Mouse (Mus musculus) liver, embryonic 15.5 days (tissue): ENCODE results near the gene Gmpr. TPM values are rescaled to one million over a fixed set of nuclear protein-coding genes. Genes with fewer than 3 reads are reported as not detected.

Experiments used
- ATAC-seq: fragments of 200-750 bp; cut with Nextera tagmentation; 2 replicates; pipeline ENCODE4 v1.8.0; 2017; ENCODE audit warnings: moderate number of reproducible peaks, mild to moderate bottlenecking, moderate library complexity; ENCODE audit not compliant: insufficient read depth
- H3K27ac ChIP-seq: fragments of 300-500 bp; sonication (generic); replicated peaks from 2 replicates; pipeline ENCODE4 v1.5.1; 2015; ENCODE audit warnings: mild to moderate bottlenecking, inconsistent platforms
- H3K27me3 ChIP-seq: fragments of 300-500 bp; sonication (generic); 2 replicates; pipeline ENCODE4 v1.6.1; 2015; ENCODE audit warnings: mild to moderate bottlenecking, inconsistent platforms
- H3K36me3 ChIP-seq: fragments of 300-500 bp; sonication (generic); replicated peaks from 2 replicates; pipeline ENCODE4 v1.6.1; 2015; ENCODE audit warnings: moderate library complexity, mild to moderate bottlenecking, inconsistent platforms
- H3K4me1 ChIP-seq: fragments of 300-500 bp; sonication (generic); replicated peaks from 2 replicates; pipeline ENCODE4 v1.6.1; 2015; ENCODE audit warnings: inconsistent platforms
- H3K4me2 ChIP-seq: fragments of 300-500 bp; sonication (generic); 2 replicates; pipeline ENCODE4 v1.6.1; 2015; ENCODE audit warnings: moderate library complexity, mild to moderate bottlenecking, inconsistent platforms
- H3K4me3 ChIP-seq: fragments of 300-500 bp; sonication (generic); replicated peaks from 2 replicates; pipeline ENCODE4 v1.5.1; 2015; ENCODE audit warnings: mild to moderate bottlenecking, inconsistent platforms
- H3K9ac ChIP-seq: fragments of 300-500 bp; sonication (generic); 2 replicates; pipeline ENCODE4 v1.6.1; 2015; ENCODE audit warnings: moderate library complexity, mild to moderate bottlenecking, inconsistent platforms
- H3K9me3 ChIP-seq: fragments of 300-500 bp; sonication (generic); replicated peaks from 2 replicates; pipeline ENCODE4 v1.6.1; 2016; ENCODE audit warnings: inconsistent platforms
- WGBS: fragments of 180-500 bp; shearing (Covaris S2); methylation state at CpG from one replicate; pipeline ENCODE4 v1.1.7; 2015; ENCODE audit warnings: mixed read lengths; ENCODE audit not compliant: insufficient replicate concordance; 5-methylcytosine and 5-hydroxymethylcytosine counted together
- polyA plus RNA-seq: library from polyadenylated mRNA; unstranded; fragments of >200 nt; fragmentation: Nextera tagmentation; extraction: Ambion mirVana; gene quantifications from 2 replicates; pipeline ENCODE4 v1.2.1, GENCODE M21; 2015

Gmpr gene
- polyA plus RNA-seq, 1 experiment from 2014 or later: 265 TPM

GRCm38 (mm10) chr13:45505546-45505945 lies 1.7 kb upstream of the Gmpr start:
- peaks cover 3% of the 10 kb centered on the region; the same call in 1 of the 2 replicates for H3K27me3 ChIP-seq
- 0 out of 2 replicates have a peak, but pooled peaks cover under 1% of the 10 kb centered on the region for H3K9me3 ChIP-seq
- ATAC-seq: no peak
- H3K4me1 ChIP-seq: peaks cover 74% of the 10 kb centered on the region
- no peaks in the 10 kb centered on the region for H3K36me3 ChIP-seq
- H3K4me2 ChIP-seq: no peak overlapping the region
- H3K27ac ChIP-seq: no peak overlapping the region; the same call in 1 of the 2 replicates
- no peak overlapping the region for H3K4me3 ChIP-seq
- WGBS: 89% methylated on average over 3 of the region's 3 CpGs
- no peak overlapping the region for H3K9ac ChIP-seq

GRCm38 (mm10) chr13:45508495-45508894 lies 1.3 kb downstream of the Gmpr start:
- H3K27ac ChIP-seq: peak overlapping the region; percentile 95
- H3K4me1 ChIP-seq: peaks cover 75% of the 10 kb centered on the region
- 1% methylated on average over 8 of the region's 8 CpGs for WGBS

GRCm38 (mm10) chr13:45509366-45509765 lies 2.1 kb downstream of the Gmpr start:
- H3K9ac ChIP-seq: peak overlapping the region; percentile 94
- H3K4me2 ChIP-seq: peak overlapping the region; percentile 77
- peaks cover 3% of the 10 kb centered on the region; the same call in 1 of the 2 replicates for H3K27me3 ChIP-seq
- H3K4me3 ChIP-seq: peak overlapping the region; percentile 86
- H3K4me1 ChIP-seq: peaks cover 75% of the 10 kb centered on the region
- WGBS: 41% methylated on average over 6 of the region's 6 CpGs
- ATAC-seq: no peak
- H3K36me3 ChIP-seq: peaks cover 15% of the 10 kb centered on the region
- H3K27ac ChIP-seq: peak overlapping the region; percentile 95
- no peaks in the 10 kb centered on the region for H3K9me3 ChIP-seq

More at GRCm38 (mm10) chr13:45508495-45508894, 1.3 kb downstream of the Gmpr start:
- ATAC-seq: peak; percentile 38
- H3K9ac ChIP-seq: peak overlapping the region; percentile 94
- peaks cover 3% of the 10 kb centered on the region; the same call in 1 of the 2 replicates for H3K27me3 ChIP-seq
- H3K36me3 ChIP-seq: peaks cover 11% of the 10 kb centered on the region
- no peaks in the 10 kb centered on the region for H3K9me3 ChIP-seq
- peak overlapping the region; percentile 86 for H3K4me3 ChIP-seq
- peak overlapping the region; percentile 77 for H3K4me2 ChIP-seq

- Histone ChIP-seq H3K4me2 (peak overlapping the region; percentile 77), H3K9me3 (no peaks in the 10 kb centered on the region), H3K4me1 (peaks cover 85% of the 10 kb centered on the region), H3K4me3 (peak overlapping the region; percentile 86), H3K27me3 (peaks cover 7% of the 10 kb centered on the region; the same call in 1 of the 2 replicates), H3K9ac (peak overlapping the region; percentile 94), H3K27ac (peak overlapping the region; percentile 95), H3K36me3 (peaks cover 40% of the 10 kb centered on the region)
- ATAC-seq: peak; percentile 63
- WGBS: 24% methylated on average over 6 of the region's 6 CpGs
Measured at GRCm38 (mm10) chr13:45511706-45512435, 4.6 kb downstream of the Gmpr start.

- H3K4me3 ChIP-seq: peak overlapping the region; percentile 86
- H3K36me3 ChIP-seq: peaks cover 47% of the 10 kb centered on the region
- peak overlapping the region; percentile 77 for H3K4me2 ChIP-seq
- peaks cover 87% of the 10 kb centered on the region for H3K4me1 ChIP-seq
- no peaks in the 10 kb centered on the region for H3K9me3 ChIP-seq
- peak overlapping the region; percentile 95 for H3K27ac ChIP-seq
- H3K9ac ChIP-seq: peak overlapping the region; percentile 94
- H3K27me3 ChIP-seq: peaks cover 7% of the 10 kb centered on the region; the same call in 1 of the 2 replicates
- peak; percentile 2; the same call in 1 of the 2 replicates for ATAC-seq
- WGBS: 36% methylated on average over 8 of the region's 8 CpGs
Measured at GRCm38 (mm10) chr13:45512531-45512930, 5.3 kb downstream of the Gmpr start.

- Histone ChIP-seq H3K36me3 (peaks cover 55% of the 10 kb centered on the region), H3K27me3 (0 out of 2 replicates have a peak, but pooled peaks cover 7% of the 10 kb centered on the region), H3K27ac (peak overlapping the region; percentile 95), H3K4me2 (peak overlapping the region; percentile 77), H3K9ac (peak overlapping the region; percentile 94), H3K9me3 (no peaks in the 10 kb centered on the region), H3K4me1 (peaks cover 94% of the 10 kb centered on the region), H3K4me3 (peak overlapping the region; percentile 86)
- WGBS: 28% methylated on average over 12 of the region's 12 CpGs
- ATAC-seq: peak; percentile 16
Measured at GRCm38 (mm10) chr13:45513009-45513984, 6.1 kb downstream of the Gmpr start.

GRCm38 (mm10) chr13:45514115-45514514 lies 6.9 kb downstream of the Gmpr start:
- peak overlapping the region; percentile 95 for H3K27ac ChIP-seq
- H3K4me2 ChIP-seq: peak overlapping the region; percentile 77
- H3K4me3 ChIP-seq: peak overlapping the region; percentile 86
- 13% methylated on average over 5 of the region's 5 CpGs for WGBS
- H3K36me3 ChIP-seq: peaks cover 63% of the 10 kb centered on the region
- peaks cover 98% of the 10 kb centered on the region for H3K4me1 ChIP-seq
- H3K27me3 ChIP-seq: 0 out of 2 replicates have a peak, but pooled peaks cover 4% of the 10 kb centered on the region
- H3K9ac ChIP-seq: peak overlapping the region; percentile 94
- no peaks in the 10 kb centered on the region for H3K9me3 ChIP-seq
- no peak for ATAC-seq

DNA sequence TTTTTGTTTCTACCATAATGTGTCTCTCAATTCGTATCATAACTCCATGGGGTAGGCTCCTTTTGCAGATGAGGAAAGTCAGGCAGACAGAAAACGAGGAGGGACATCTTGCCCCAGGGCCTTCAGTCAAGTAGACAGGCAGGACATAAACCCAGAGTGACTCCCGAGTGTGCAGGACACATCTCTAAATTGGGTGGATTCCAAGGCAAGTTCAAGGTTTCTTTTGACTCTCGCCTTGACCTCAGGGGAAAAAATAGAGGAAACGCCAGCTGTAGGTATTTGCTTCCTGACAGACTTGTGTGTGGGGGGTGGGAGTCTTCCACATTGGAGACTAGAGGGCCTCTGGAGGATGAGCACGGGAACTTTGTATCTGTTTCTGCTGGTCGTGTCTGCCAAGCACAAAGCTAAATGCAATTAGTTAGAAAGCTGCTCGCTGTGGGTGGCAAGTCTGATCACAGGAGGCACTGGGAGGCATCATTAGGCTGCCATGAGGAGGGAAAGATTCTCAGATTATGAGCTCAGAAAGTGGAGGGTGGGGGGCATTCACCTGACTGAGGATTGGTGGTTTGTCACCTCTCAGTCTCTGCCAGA lies 7.7 kb downstream of the Gmpr start:
- Histone ChIP-seq H3K4me2 (peak overlapping the region; percentile 77), H3K4me3 (0 out of 2 replicates have a peak overlapping the region, but pooled peaks have one; percentile 1)

GRCm38 (mm10) chr13:45516501-45517393 lies 9.5 kb downstream of the Gmpr start:
- peaks cover 85% of the 10 kb centered on the region for H3K36me3 ChIP-seq
- H3K4me3 ChIP-seq: no peak overlapping the region
- no peak overlapping the region; the same call in 1 of the 2 replicates for H3K9ac ChIP-seq
- no peak for ATAC-seq
- no peaks in the 10 kb centered on the region for H3K9me3 ChIP-seq
- H3K4me2 ChIP-seq: peak overlapping the region; percentile 21
- peaks cover 94% of the 10 kb centered on the region for H3K4me1 ChIP-seq
- 0 out of 2 replicates have a peak, but pooled peaks cover 4% of the 10 kb centered on the region for H3K27me3 ChIP-seq
- peak overlapping the region; percentile 95 for H3K27ac ChIP-seq
- WGBS: 40% methylated on average over 24 of the region's 24 CpGs

More for the DNA sequence above, 7.7 kb downstream of the Gmpr start:
- peak overlapping the region; percentile 95 for H3K27ac ChIP-seq
- WGBS: 61% methylated on average over 8 of the region's 8 CpGs
- H3K9ac ChIP-seq: peak overlapping the region; percentile 94; the same call in 1 of the 2 replicates
- ATAC-seq: no peak
- H3K4me1 ChIP-seq: peaks cover 95% of the 10 kb centered on the region
- H3K36me3 ChIP-seq: peaks cover 71% of the 10 kb centered on the region
- H3K9me3 ChIP-seq: no peaks in the 10 kb centered on the region
- 0 out of 2 replicates have a peak, but pooled peaks cover 4% of the 10 kb centered on the region for H3K27me3 ChIP-seq
